Mouse (Mus musculus) bone marrow macrophage, adult 2 months (primary cell): ENCODE data around the gene Cyb561d2.

ENCODE experiments used
- CTCF ChIP-seq: IDR thresholded peaks from 2 replicates; pipeline ENCODE4 v1.5.1; 2012; ENCODE audit warnings: low read depth, mild to moderate bottlenecking, low read length, moderate library complexity
- POLR2A ChIP-seq: IDR thresholded peaks from 2 replicates; pipeline ENCODE4 v1.6.1; 2012; ENCODE audit warnings: mild to moderate bottlenecking, low read depth, low read length, borderline replicate concordance

- TF ChIP-seq POLR2A (no peak), CTCF (no peak)
These were observed 988 bp downstream of the Cyb561d2 start for GRCm38 (mm10) chr9:107541005-107541404.
